Mouse (Mus musculus): ENCODE results near the gene S100a2.

S100a2 gene

GRCm38 (mm10) chr3:90596810-90597209 lies 6.8 kb downstream of the S100a2 start:
- no peak for DNase-seq (ENCODE audit: low read depth, low spot score)

- no peak for DNase-seq (ENCODE audit: low read depth, low spot score)
Measured at GRCm38 (mm10) chr3:90597736-90598135, 7.7 kb downstream of the S100a2 start.

- no peak for DNase-seq (ENCODE audit: low read depth, low spot score)
Measured at GRCm38 (mm10) chr3:90598212-90598611, 8.2 kb downstream of the S100a2 start.

- DNase-seq (ENCODE audit: low read depth, low spot score) = no peak
Measured at GRCm38 (mm10) chr3:90599401-90599800, 9.4 kb downstream of the S100a2 start.

- no peak for DNase-seq (ENCODE audit: low read depth, low spot score)
Measured at GRCm38 (mm10) chr3:90600036-90600435, 10.0 kb downstream of the S100a2 start.

GRCm38 (mm10) chr3:90600458-90601195 lies 10.6 kb downstream of the S100a2 start:
- no peak for DNase-seq (ENCODE audit: low read depth, low spot score)

- DNase-seq (ENCODE audit: low read depth, low spot score) = no peak
Measured at GRCm38 (mm10) chr3:90601486-90602110, 11.6 kb downstream of the S100a2 start, which contains the start of gene Gm42674. Gm42674 (plus strand) TSS chr3:90601904.

GRCm38 (mm10) chr3:90603623-90604022 lies 13.6 kb downstream of the S100a2 start, which contains the start of gene S100a4:
S100a4 (plus strand) TSS chr3:90603771.
- no peak for DNase-seq (ENCODE audit: low read depth, low spot score)

GRCm38 (mm10) chr3:90604416-90604815 lies 14.4 kb downstream of the S100a2 start:
- no peak for DNase-seq (ENCODE audit: low read depth, low spot score)

GRCm38 (mm10) chr3:90605049-90605448 lies 15.0 kb downstream of the S100a2 start:
- no peak for DNase-seq (ENCODE audit: low read depth, low spot score)

- DNase-seq (ENCODE audit: low read depth, low spot score) = no peak
Measured at GRCm38 (mm10) chr3:90605736-90606135, 15.7 kb downstream of the S100a2 start.

- no peak for DNase-seq (ENCODE audit: low read depth, low spot score)
Measured at GRCm38 (mm10) chr3:90606185-90606584, 16.1 kb downstream of the S100a2 start.

- no peak for DNase-seq (ENCODE audit: low read depth, low spot score)
Measured at GRCm38 (mm10) chr3:90607361-90607760, 17.3 kb downstream of the S100a2 start.

- no peak for DNase-seq (ENCODE audit: low read depth, low spot score)
Measured at GRCm38 (mm10) chr3:90608223-90608622, 18.2 kb downstream of the S100a2 start, which contains the start of gene S100a5. S100a5 (plus strand) TSS chr3:90608523.

GRCm38 (mm10) chr3:90609102-90609501 lies 19.1 kb downstream of the S100a2 start:
- DNase-seq (ENCODE audit: low read depth, low spot score) = no peak

- no peak for DNase-seq (ENCODE audit: low read depth, low spot score)
Measured at GRCm38 (mm10) chr3:90611494-90611893, 21.4 kb downstream of the S100a2 start.

- no peak for DNase-seq (ENCODE audit: low read depth, low spot score)
Measured at GRCm38 (mm10) chr3:90612061-90612460, 22.0 kb downstream of the S100a2 start.

GRCm38 (mm10) chr3:90612728-90613291 lies 22.8 kb downstream of the S100a2 start, which contains the start of gene S100a6:
S100a6 (plus strand) TSS chr3:90612882.
- no peak for DNase-seq (ENCODE audit: low read depth, low spot score)

- no peak for DNase-seq (ENCODE audit: low read depth, low spot score)
Measured at GRCm38 (mm10) chr3:90613461-90614147, 23.6 kb downstream of the S100a2 start.

- DNase-seq (ENCODE audit: low read depth, low spot score) = no peak
Measured at GRCm38 (mm10) chr3:90614148-90614530, 24.1 kb downstream of the S100a2 start.

- no peak for DNase-seq (ENCODE audit: low read depth, low spot score)
Measured at GRCm38 (mm10) chr3:90614611-90615251, 24.7 kb downstream of the S100a2 start.

All from retina, postnatal 7 days (tissue).